Mouse (Mus musculus): Measurements from ENCODE around the gene Cers1. TPM values are rescaled to one million over a fixed set of nuclear protein-coding genes. Genes with fewer than 3 reads are reported as not detected.
A peak's percentile ranks its signal among the peaks of the same experiment; 100 is the strongest.

Gene Cers1
- total and polyA plus RNA-seq, 3 experiments, result 0.13 TPM; not detected in 2

GRCm38 (mm10) chr8:70284421-70284820, 31.2 kb upstream of the Cers1 start:
- H3K9ac ChIP-seq (ENCODE audit: insufficient read depth, low read depth), result no peak overlapping the region
- H3K9me3 ChIP-seq (replicated peaks; ENCODE audit: low read length), result peaks cover 3% of the 10 kb centered on the region
- H3K4me3 ChIP-seq (replicated peaks in 1 of 3; ENCODE audit: low read depth in 2 of 3, low read length in 2 of 3, poor library complexity in 1 of 3), result no peak overlapping the region
- no peak for DNase-seq (ENCODE audit: extremely low read depth)
- H3K36me3 ChIP-seq (replicated peaks in 1 of 2; ENCODE audit: control insufficient read depth in 1 of 2, insufficient read depth in 1 of 2, low read length in 1 of 2), result peaks cover 14 to 40% of the 10 kb centered on the region in 2 experiments
- no peak overlapping the region for H3K27ac ChIP-seq (ENCODE audit: insufficient read depth, low read depth)
- dilution Hi-C loops (cut with MboI; ENCODE audit: extremely low pct_ligation_motif_present, extremely low pct_unique_long_range_greater_than_20kb, low sequenced_read_pairs) (no loop called here), in situ Hi-C loops (cut with MboI; ENCODE audit: low pct_ligation_motif_present, low pct_unique_long_range_greater_than_20kb, low sequenced_read_pairs) (no loop called here)
- H3K27me3 ChIP-seq (replicated peaks), result no peaks in the 10 kb centered on the region
- no peak overlapping the region for H3K4me2 ChIP-seq (ENCODE audit: insufficient read depth, low read depth, poor library complexity, severe bottlenecking)
- H3K79me2 ChIP-seq (replicated peaks; ENCODE audit: control insufficient read depth, extremely low read depth, insufficient read depth, poor library complexity, severe bottlenecking), result no peaks in the 10 kb centered on the region
- TF ChIP-seq RCOR1 (conservative IDR thresholded peaks at IDR 0.05; ENCODE audit: low read depth, low read length) (no peak), NELFE (IDR thresholded peaks at IDR 0.05; ENCODE audit: low read depth, low read length) (no peak), POLR2A (IDR thresholded peaks at IDR 0.05; ENCODE audit: low read depth, low read length) (no peak), MEF2A (IDR thresholded peaks at IDR 0.05; ENCODE audit: borderline replicate concordance, low read depth, low read length) (no peak), EP300 (IDR thresholded peaks at IDR 0.05; ENCODE audit: low read length) (no peak), ELF1 (IDR thresholded peaks at IDR 0.05; ENCODE audit: low read depth, low read length) (no peak)
- H3K4me1 ChIP-seq (ENCODE audit: control insufficient read depth in 1 of 2, insufficient read depth in 2 of 2), result peaks cover 5 to 14% of the 10 kb centered on the region in 2 experiments

GRCm38 (mm10) chr8:70285304-70285703, 30.3 kb upstream of the Cers1 start:
- Histone ChIP-seq H3K27me3 (replicated peaks) (no peaks in the 10 kb centered on the region), H3K4me1 (ENCODE audit: control insufficient read depth in 1 of 2, insufficient read depth in 2 of 2) (peaks cover 5 to 14% of the 10 kb centered on the region in 2 experiments), H3K4me2 (ENCODE audit: insufficient read depth, low read depth, poor library complexity, severe bottlenecking) (no peak overlapping the region), H3K79me2 (replicated peaks; ENCODE audit: control insufficient read depth, extremely low read depth, insufficient read depth, poor library complexity, severe bottlenecking) (no peaks in the 10 kb centered on the region), H3K27ac (ENCODE audit: insufficient read depth, low read depth) (no peak overlapping the region), H3K36me3 (replicated peaks in 1 of 2; ENCODE audit: control insufficient read depth in 1 of 2, insufficient read depth in 1 of 2, low read length in 1 of 2) (peaks cover 19 to 48% of the 10 kb centered on the region in 2 experiments), H3K9ac (ENCODE audit: insufficient read depth, low read depth) (no peak overlapping the region), H3K4me3 (replicated peaks in 1 of 3; ENCODE audit: low read depth in 2 of 3, low read length in 2 of 3, poor library complexity in 1 of 3) (no peak overlapping the region), H3K9me3 (replicated peaks; ENCODE audit: low read length) (peaks cover 3% of the 10 kb centered on the region)
- dilution Hi-C loops (cut with MboI; ENCODE audit: extremely low pct_ligation_motif_present, extremely low pct_unique_long_range_greater_than_20kb, low sequenced_read_pairs), result no loop called here
- in situ Hi-C loops (cut with MboI; ENCODE audit: low pct_ligation_motif_present, low pct_unique_long_range_greater_than_20kb, low sequenced_read_pairs), result no loop called here
- no peak for DNase-seq (ENCODE audit: extremely low read depth)
- TF ChIP-seq JUND (conservative IDR thresholded peaks at IDR 0.05; ENCODE audit: low read depth, low read length) (no peak), ZC3H11A (IDR thresholded peaks at IDR 0.05; ENCODE audit: low read depth, low read length) (no peak), EP300 (IDR thresholded peaks at IDR 0.05; ENCODE audit: low read length) (no peak), HCFC1 (IDR thresholded peaks at IDR 0.05; ENCODE audit: low read depth, low read length) (no peak), SMC3 (IDR thresholded peaks at IDR 0.05; ENCODE audit: low read depth, low read length) (no peak), UBTF (IDR thresholded peaks at IDR 0.05; ENCODE audit: low read depth, low read length) (no peak), RCOR1 (conservative IDR thresholded peaks at IDR 0.05; ENCODE audit: low read depth, low read length) (no peak), NELFE (IDR thresholded peaks at IDR 0.05; ENCODE audit: low read depth, low read length) (no peak), KAT2A (IDR thresholded peaks at IDR 0.05; ENCODE audit: insufficient replicate concordance, low read length) (no peak), ZNF384 (IDR thresholded peaks at IDR 0.05; ENCODE audit: low read depth, low read length) (no peak), TCF12 (IDR thresholded peaks at IDR 0.05; ENCODE audit: low read depth, low read length) (no peak)

GRCm38 (mm10) chr8:70286737-70287136, 28.8 kb upstream of the Cers1 start:
- no peak for DNase-seq (ENCODE audit: extremely low read depth)
- peaks cover 29 to 62% of the 10 kb centered on the region in 2 experiments for H3K36me3 ChIP-seq (replicated peaks in 1 of 2; ENCODE audit: control insufficient read depth in 1 of 2, insufficient read depth in 1 of 2, low read length in 1 of 2)

More at GRCm38 (mm10) chr8:70286737-70287136, 28.8 kb upstream of the Cers1 start:
- no peak overlapping the region for H3K4me2 ChIP-seq (ENCODE audit: insufficient read depth, low read depth, poor library complexity, severe bottlenecking)
- H3K9ac ChIP-seq (ENCODE audit: insufficient read depth, low read depth), result no peak overlapping the region
- dilution Hi-C loops (cut with MboI; ENCODE audit: extremely low pct_ligation_motif_present, extremely low pct_unique_long_range_greater_than_20kb, low sequenced_read_pairs) (no loop called here), in situ Hi-C loops (cut with MboI; ENCODE audit: low pct_ligation_motif_present, low pct_unique_long_range_greater_than_20kb, low sequenced_read_pairs) (no loop called here)
- TF ChIP-seq CTCF (conservative IDR thresholded peaks at IDR 0.05 in 1 of 2, IDR thresholded peaks at IDR 0.05 in 1 of 2; ENCODE audit: low read depth in 2 of 2, low read length in 2 of 2) (peak; percentile 23 to 49; a peak in 3 of 4 replicates), MAFK (IDR thresholded peaks at IDR 0.05; ENCODE audit: insufficient replicate concordance, low read length) (no peak), EP300 (IDR thresholded peaks at IDR 0.05; ENCODE audit: low read length) (no peak), USF1 (IDR thresholded peaks at IDR 0.05; ENCODE audit: low read depth, low read length) (no peak)
- H3K27me3 ChIP-seq (replicated peaks), result no peaks in the 10 kb centered on the region
- no peaks in the 10 kb centered on the region for H3K79me2 ChIP-seq (replicated peaks; ENCODE audit: control insufficient read depth, extremely low read depth, insufficient read depth, poor library complexity, severe bottlenecking)
- no peak overlapping the region for H3K4me3 ChIP-seq (replicated peaks in 1 of 3; ENCODE audit: low read depth in 2 of 3, low read length in 2 of 3, poor library complexity in 1 of 3)
- peaks cover 5 to 13% of the 10 kb centered on the region in 2 experiments for H3K4me1 ChIP-seq (ENCODE audit: control insufficient read depth in 1 of 2, insufficient read depth in 2 of 2)
- peaks cover 3% of the 10 kb centered on the region for H3K9me3 ChIP-seq (replicated peaks; ENCODE audit: low read length)
- H3K27ac ChIP-seq (ENCODE audit: insufficient read depth, low read depth), result no peak overlapping the region
